Mouse (Mus musculus): ENCODE data around the gene Prkd2. TPM values are rescaled to one million over a fixed set of nuclear protein-coding genes. Genes with fewer than 3 reads are reported as not detected.

Gene Prkd2
- polyA plus RNA-seq, 1 experiment from 2014 or later, result 5.7 TPM

GRCm38 (mm10) chr7:16820271-16820763 lies 22.4 kb upstream of the Prkd2 start:
- Histone ChIP-seq H3K4me2 (ENCODE audit: low read length) (no peak overlapping the region), H3K9ac (replicated peaks; ENCODE audit: low read length) (no peak overlapping the region), H3K27ac (replicated peaks; ENCODE audit: low read depth, low read length) (no peak overlapping the region), H3K4me1 (ENCODE audit: control insufficient read depth, insufficient read depth, low read length) (peaks cover 47% of the 10 kb centered on the region), H3K4me3 (replicated peaks; ENCODE audit: low read depth, low read length) (no peak overlapping the region), H3K36me3 (ENCODE audit: control insufficient read depth, insufficient read depth, low read length) (peaks cover 30% of the 10 kb centered on the region), H3K9me3 (ENCODE audit: control insufficient read depth, low read length) (no peaks in the 10 kb centered on the region), H3K27me3 (ENCODE audit: control insufficient read depth, insufficient read depth, low read length) (no peaks in the 10 kb centered on the region)
- no peak for ATAC-seq (ENCODE audit: low FRiP score, low TSS enrichment)
- DNase-seq, result no peak
- 73% methylated on average over 5 of the region's 5 CpGs for WGBS

- no peak for ATAC-seq (ENCODE audit: low FRiP score, low TSS enrichment)
- H3K4me1 ChIP-seq (ENCODE audit: control insufficient read depth, insufficient read depth, low read length), result peaks cover 43% of the 10 kb centered on the region
- no peak overlapping the region for H3K4me3 ChIP-seq (replicated peaks; ENCODE audit: low read depth, low read length)
- H3K27ac ChIP-seq (replicated peaks; ENCODE audit: low read depth, low read length), result no peak overlapping the region
- no peaks in the 10 kb centered on the region for H3K9me3 ChIP-seq (ENCODE audit: control insufficient read depth, low read length)
- no peak for DNase-seq
- 41% methylated on average over 3 of the region's 3 CpGs for WGBS
- no peak overlapping the region for H3K9ac ChIP-seq (replicated peaks; ENCODE audit: low read length)
- no peaks in the 10 kb centered on the region for H3K27me3 ChIP-seq (ENCODE audit: control insufficient read depth, insufficient read depth, low read length)
- peaks cover 38% of the 10 kb centered on the region for H3K36me3 ChIP-seq (ENCODE audit: control insufficient read depth, insufficient read depth, low read length)
- H3K4me2 ChIP-seq (ENCODE audit: low read length), result 0 out of 2 replicates have a peak overlapping the region, but pooled peaks have one; percentile 7
Observed at GRCm38 (mm10) chr7:16821091-16821490, 21.6 kb upstream of the Prkd2 start.

GRCm38 (mm10) chr7:16821669-16822101 lies 21.0 kb upstream of the Prkd2 start:
- H3K4me1 ChIP-seq (ENCODE audit: control insufficient read depth, insufficient read depth, low read length), result peaks cover 43% of the 10 kb centered on the region
- no peaks in the 10 kb centered on the region for H3K9me3 ChIP-seq (ENCODE audit: control insufficient read depth, low read length)
- H3K27ac ChIP-seq (replicated peaks; ENCODE audit: low read depth, low read length), result no peak overlapping the region
- H3K4me2 ChIP-seq (ENCODE audit: low read length), result no peak overlapping the region
- 77% methylated on average over 4 of the region's 4 CpGs for WGBS
- DNase-seq, result no peak
- no peak overlapping the region for H3K4me3 ChIP-seq (replicated peaks; ENCODE audit: low read depth, low read length)
- peaks cover 43% of the 10 kb centered on the region for H3K36me3 ChIP-seq (ENCODE audit: control insufficient read depth, insufficient read depth, low read length)
- ATAC-seq (ENCODE audit: low FRiP score, low TSS enrichment), result no peak
- no peak overlapping the region for H3K9ac ChIP-seq (replicated peaks; ENCODE audit: low read length)
- no peaks in the 10 kb centered on the region for H3K27me3 ChIP-seq (ENCODE audit: control insufficient read depth, insufficient read depth, low read length)

GRCm38 (mm10) chr7:16823734-16824133 lies 19.0 kb upstream of the Prkd2 start:
- no peak for ATAC-seq (ENCODE audit: low FRiP score, low TSS enrichment)
- Histone ChIP-seq H3K36me3 (ENCODE audit: control insufficient read depth, insufficient read depth, low read length) (peaks cover 64% of the 10 kb centered on the region), H3K27me3 (ENCODE audit: control insufficient read depth, insufficient read depth, low read length) (no peaks in the 10 kb centered on the region), H3K9me3 (ENCODE audit: control insufficient read depth, low read length) (no peaks in the 10 kb centered on the region), H3K4me3 (replicated peaks; ENCODE audit: low read depth, low read length) (no peak overlapping the region), H3K4me1 (ENCODE audit: control insufficient read depth, insufficient read depth, low read length) (peaks cover 27% of the 10 kb centered on the region), H3K27ac (replicated peaks; ENCODE audit: low read depth, low read length) (no peak overlapping the region), H3K4me2 (ENCODE audit: low read length) (no peak overlapping the region), H3K9ac (replicated peaks; ENCODE audit: low read length) (no peak overlapping the region)
- 76% methylated on average over 5 of the region's 5 CpGs for WGBS
- DNase-seq, result no peak

- Histone ChIP-seq H3K9me3 (ENCODE audit: control insufficient read depth, low read length) (no peaks in the 10 kb centered on the region), H3K4me2 (ENCODE audit: low read length) (no peak overlapping the region), H3K27ac (replicated peaks; ENCODE audit: low read depth, low read length) (no peak overlapping the region), H3K27me3 (ENCODE audit: control insufficient read depth, insufficient read depth, low read length) (no peaks in the 10 kb centered on the region), H3K36me3 (ENCODE audit: control insufficient read depth, insufficient read depth, low read length) (peaks cover 84% of the 10 kb centered on the region), H3K9ac (replicated peaks; ENCODE audit: low read length) (no peak overlapping the region), H3K4me1 (ENCODE audit: control insufficient read depth, insufficient read depth, low read length) (peaks cover 9% of the 10 kb centered on the region; the same call in 1 of the 2 replicates), H3K4me3 (replicated peaks; ENCODE audit: low read depth, low read length) (no peak overlapping the region)
- WGBS, result 84% methylated on average over 10 of the region's 10 CpGs
- DNase-seq (peak; percentile 24), ATAC-seq (ENCODE audit: low FRiP score, low TSS enrichment) (no peak)
Observed at GRCm38 (mm10) chr7:16825785-16826184, 16.9 kb upstream of the Prkd2 start.

GRCm38 (mm10) chr7:16826571-16826970 lies 16.1 kb upstream of the Prkd2 start:
- H3K27ac ChIP-seq (replicated peaks; ENCODE audit: low read depth, low read length), result no peak overlapping the region
- WGBS, result 86% methylated on average over 5 of the region's 5 CpGs
- H3K4me2 ChIP-seq (ENCODE audit: low read length), result no peak overlapping the region
- ATAC-seq (ENCODE audit: low FRiP score, low TSS enrichment) (no peak), DNase-seq (no peak)
- no peak overlapping the region for H3K9ac ChIP-seq (replicated peaks; ENCODE audit: low read length)
- H3K36me3 ChIP-seq (ENCODE audit: control insufficient read depth, insufficient read depth, low read length), result peaks cover 92% of the 10 kb centered on the region
- no peaks in the 10 kb centered on the region for H3K9me3 ChIP-seq (ENCODE audit: control insufficient read depth, low read length)
- H3K4me1 ChIP-seq (ENCODE audit: control insufficient read depth, insufficient read depth, low read length), result peaks cover 4% of the 10 kb centered on the region; the same call in 1 of the 2 replicates
- H3K4me3 ChIP-seq (replicated peaks; ENCODE audit: low read depth, low read length), result no peak overlapping the region
- no peaks in the 10 kb centered on the region for H3K27me3 ChIP-seq (ENCODE audit: control insufficient read depth, insufficient read depth, low read length)

GRCm38 (mm10) chr7:16827274-16827673 lies 15.4 kb upstream of the Prkd2 start:
- Histone ChIP-seq H3K9ac (replicated peaks; ENCODE audit: low read length) (no peak overlapping the region; the same call in 1 of the 2 replicates), H3K4me2 (ENCODE audit: low read length) (no peak overlapping the region), H3K9me3 (ENCODE audit: control insufficient read depth, low read length) (no peaks in the 10 kb centered on the region), H3K36me3 (ENCODE audit: control insufficient read depth, insufficient read depth, low read length) (peaks cover 99% of the 10 kb centered on the region), H3K4me3 (replicated peaks; ENCODE audit: low read depth, low read length) (no peak overlapping the region), H3K27me3 (ENCODE audit: control insufficient read depth, insufficient read depth, low read length) (no peaks in the 10 kb centered on the region), H3K4me1 (ENCODE audit: control insufficient read depth, insufficient read depth, low read length) (no peaks in the 10 kb centered on the region), H3K27ac (replicated peaks; ENCODE audit: low read depth, low read length) (no peak overlapping the region)
- ATAC-seq (ENCODE audit: low FRiP score, low TSS enrichment) (no peak), DNase-seq (no peak)
- 90% methylated on average over 4 of the region's 4 CpGs for WGBS

- Histone ChIP-seq H3K9me3 (ENCODE audit: control insufficient read depth, low read length) (no peaks in the 10 kb centered on the region), H3K9ac (replicated peaks; ENCODE audit: low read length) (no peak overlapping the region), H3K4me2 (ENCODE audit: low read length) (no peak overlapping the region), H3K27me3 (ENCODE audit: control insufficient read depth, insufficient read depth, low read length) (no peaks in the 10 kb centered on the region), H3K4me1 (ENCODE audit: control insufficient read depth, insufficient read depth, low read length) (no peaks in the 10 kb centered on the region), H3K4me3 (replicated peaks; ENCODE audit: low read depth, low read length) (no peak overlapping the region), H3K27ac (replicated peaks; ENCODE audit: low read depth, low read length) (no peak overlapping the region), H3K36me3 (ENCODE audit: control insufficient read depth, insufficient read depth, low read length) (peaks cover 99% of the 10 kb centered on the region)
- DNase-seq (no peak), ATAC-seq (ENCODE audit: low FRiP score, low TSS enrichment) (no peak)
- WGBS, result 89% methylated on average over 9 of the region's 9 CpGs
Observed at GRCm38 (mm10) chr7:16830449-16830848, 12.3 kb upstream of the Prkd2 start.

GRCm38 (mm10) chr7:16837916-16838803 lies 4.5 kb upstream of the Prkd2 start:
- Histone ChIP-seq H3K4me1 (ENCODE audit: control insufficient read depth, insufficient read depth, low read length) (no peaks in the 10 kb centered on the region), H3K9me3 (ENCODE audit: control insufficient read depth, low read length) (no peaks in the 10 kb centered on the region), H3K9ac (replicated peaks; ENCODE audit: low read length) (no peak overlapping the region), H3K4me2 (ENCODE audit: low read length) (no peak overlapping the region), H3K4me3 (replicated peaks; ENCODE audit: low read depth, low read length) (no peak overlapping the region), H3K27ac (replicated peaks; ENCODE audit: low read depth, low read length) (no peak overlapping the region), H3K36me3 (ENCODE audit: control insufficient read depth, insufficient read depth, low read length) (peaks cover 78% of the 10 kb centered on the region), H3K27me3 (ENCODE audit: control insufficient read depth, insufficient read depth, low read length) (no peaks in the 10 kb centered on the region)
- DNase-seq (no peak), ATAC-seq (ENCODE audit: low FRiP score, low TSS enrichment) (no peak)
- WGBS, result 96% methylated on average over 18 of the region's 18 CpGs

Data from midbrain, embryonic 14.5 days (tissue).